Mouse (Mus musculus): ENCODE measurements around the gene Zfp418. TPM values are rescaled to one million over a fixed set of nuclear protein-coding genes. Genes with fewer than 3 reads are reported as not detected.
"Not testable (repeated sequence)": the region's sequence is repeated elsewhere in the genome, so short reads cannot be mapped to it uniquely, and the experiment has no call there.

The Zfp418 gene
- polyA plus RNA-seq, 1 experiment from 2014 or later, result 3.6 TPM

DNA sequence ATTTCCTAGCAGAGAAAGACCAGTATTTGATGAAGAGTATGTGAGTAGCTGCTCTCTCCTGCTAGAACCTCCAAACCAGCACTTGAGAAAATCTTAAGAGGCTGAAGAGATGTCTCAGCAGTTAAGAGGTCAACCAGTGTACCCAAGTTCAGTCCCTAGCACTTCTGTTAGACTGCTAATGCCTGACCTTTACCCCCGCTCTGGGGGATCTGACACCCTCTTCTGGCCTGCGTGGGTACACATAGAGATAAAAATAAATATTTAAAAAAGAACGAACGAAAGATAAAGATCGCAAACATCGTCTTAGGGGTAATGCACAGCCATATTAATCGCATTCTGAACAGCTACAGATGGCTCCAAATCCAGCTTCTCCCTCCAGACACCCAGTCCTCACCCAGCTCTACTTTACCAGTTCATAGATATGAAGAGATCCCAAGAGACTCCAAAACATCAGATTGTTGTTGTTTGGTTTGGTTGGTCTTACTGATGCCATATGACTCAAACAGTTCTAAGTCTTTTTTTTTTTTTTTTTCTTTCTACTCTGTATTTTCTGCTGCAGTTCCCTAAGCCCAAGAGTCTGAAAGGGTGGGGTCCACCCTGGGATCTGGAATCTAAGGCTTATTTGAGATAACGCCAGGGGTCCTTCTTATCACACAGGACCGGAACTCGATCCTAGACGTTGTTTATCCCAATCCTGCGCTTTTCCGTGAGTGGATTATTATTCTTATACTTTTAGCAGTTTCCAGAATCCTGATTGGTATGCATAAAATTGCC is 16.5 kb downstream of the Zfp418 start:
- WGBS, result 39% methylated on average over 13 of the region's 13 CpGs
- peak overlapping the region; percentile 48 for H3K4me3 ChIP-seq (ENCODE audit: low read depth, low read length)
- H3K36me3 ChIP-seq (ENCODE audit: control insufficient read depth, insufficient read depth, low read length), result peaks cover 4% of the 10 kb centered on the region; the same call in 1 of the 2 replicates

DNA sequence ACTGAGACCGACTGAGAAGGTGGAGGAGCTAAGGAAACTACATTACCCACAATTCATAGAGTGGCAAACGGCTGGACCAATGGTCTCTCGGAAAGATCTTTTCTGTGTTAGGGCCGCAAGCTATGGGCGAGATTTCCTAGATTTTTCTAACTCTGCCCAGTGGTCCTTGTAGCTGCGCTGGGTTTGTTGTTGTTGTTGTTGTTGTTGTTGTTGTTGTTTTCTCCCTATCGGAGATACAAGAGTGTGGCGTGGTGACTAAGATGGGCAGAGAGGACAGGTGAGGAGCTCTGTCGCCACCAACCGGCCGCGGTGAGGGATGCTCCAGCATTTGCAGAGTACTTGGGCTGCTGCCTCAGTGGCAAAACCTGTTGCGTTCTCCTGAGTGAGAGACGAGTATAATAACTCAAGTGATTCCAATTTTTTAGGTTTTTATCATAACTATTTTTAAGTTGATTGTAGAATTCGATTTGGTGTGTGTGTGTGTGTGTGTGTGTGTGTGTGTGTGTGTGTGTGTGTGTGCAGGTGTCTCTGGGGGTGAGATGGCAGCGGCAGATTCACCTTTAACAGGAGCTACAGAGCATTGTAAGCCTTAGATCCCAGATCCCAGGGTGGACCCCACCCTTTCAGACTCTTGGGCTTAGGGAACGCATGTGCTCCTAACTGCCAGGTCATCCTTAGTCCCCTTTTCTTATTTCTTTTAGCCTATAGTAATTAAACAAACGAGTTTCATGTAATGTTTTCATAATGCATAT is 17.2 kb downstream of the Zfp418 start:
- peak overlapping the region; percentile 31 for H3K4me2 ChIP-seq (ENCODE audit: low read depth, low read length)
- no peaks in the 10 kb centered on the region; the same call in 1 of the 2 replicates for H3K36me3 ChIP-seq (ENCODE audit: control insufficient read depth, insufficient read depth, low read length)
- WGBS, result 10% methylated on average over 18 of the region's 18 CpGs
- peak overlapping the region; percentile 8; the same call in 1 of the 2 replicates for H3K9ac ChIP-seq (replicated peaks; ENCODE audit: low read depth, low read length)
- H3K9me3 ChIP-seq (ENCODE audit: control insufficient read depth, low read length), result no peaks in the 10 kb centered on the region
- H3K27ac ChIP-seq (ENCODE audit: low read depth, low read length), result no peak overlapping the region
- peak overlapping the region; percentile 48 for H3K4me3 ChIP-seq (ENCODE audit: low read depth, low read length)
- H3K27me3 ChIP-seq (ENCODE audit: control insufficient read depth, insufficient read depth, low read length), result no peaks in the 10 kb centered on the region
- ATAC-seq (ENCODE audit: low read depth), result peak; percentile 97
- H3K4me1 ChIP-seq (ENCODE audit: control insufficient read depth, insufficient read depth, low read length), result no peaks in the 10 kb centered on the region

More for the DNA sequence above, 16.5 kb downstream of the Zfp418 start:
- Histone ChIP-seq H3K27me3 (ENCODE audit: control insufficient read depth, insufficient read depth, low read length) (no peaks in the 10 kb centered on the region), H3K4me1 (ENCODE audit: control insufficient read depth, insufficient read depth, low read length) (no peaks in the 10 kb centered on the region), H3K9ac (replicated peaks; ENCODE audit: low read depth, low read length) (peak overlapping the region; percentile 8; the same call in 1 of the 2 replicates), H3K4me2 (ENCODE audit: low read depth, low read length) (peak overlapping the region; percentile 31; the same call in 1 of the 2 replicates), H3K27ac (ENCODE audit: low read depth, low read length) (no peak overlapping the region), H3K9me3 (ENCODE audit: control insufficient read depth, low read length) (no peaks in the 10 kb centered on the region)
- ATAC-seq (ENCODE audit: low read depth), result peak; percentile 69

DNA sequence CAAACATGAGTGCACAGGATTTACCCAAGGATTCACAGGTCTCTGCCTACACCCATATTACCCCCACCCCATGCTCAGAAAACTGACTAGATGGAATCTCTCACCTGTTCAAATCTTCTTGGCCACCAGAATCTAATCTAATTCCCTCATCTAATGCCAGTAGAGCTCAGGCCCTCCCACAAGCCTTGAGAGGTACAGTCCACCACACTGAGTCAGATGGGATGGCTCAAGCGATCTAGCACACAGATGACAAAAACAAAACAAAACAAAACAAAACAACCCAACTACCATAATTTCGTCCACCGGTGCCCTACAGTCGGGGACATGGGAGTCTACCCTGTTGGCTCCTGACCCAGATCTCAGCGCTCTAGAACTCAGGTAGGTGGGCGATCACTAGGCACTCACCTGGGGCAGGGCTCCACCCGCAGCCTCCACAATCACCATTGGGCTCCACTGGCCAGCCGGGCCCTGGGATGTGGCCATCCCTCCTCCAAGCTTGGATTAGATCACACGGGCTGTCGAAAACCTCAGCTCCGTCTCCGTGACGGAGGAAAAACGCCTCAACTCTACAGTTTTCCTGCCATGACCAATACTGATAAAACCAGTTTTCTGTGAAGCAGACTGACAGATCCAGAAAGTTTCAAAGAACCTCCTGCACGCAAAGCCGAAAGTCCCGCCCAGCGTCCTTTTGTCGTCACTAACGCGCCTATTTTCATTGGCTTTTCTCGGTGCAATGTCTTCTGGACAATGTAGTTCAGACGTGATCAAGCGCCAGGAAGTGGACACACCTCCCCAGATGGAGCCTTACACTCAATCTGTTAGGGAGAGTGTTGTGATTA is 38.4 kb downstream of the Zfp418 start, which contains the start of gene Zfp772:
Zfp772 (minus strand) TSS at position 686 of the 839 bp plus-strand sequence.
- peak within 1 kb of the TSS; percentile 53 for H3K4me2 ChIP-seq (ENCODE audit: low read depth, low read length)
- not testable (repeated sequence) for H3K27me3 ChIP-seq (ENCODE audit: control insufficient read depth, insufficient read depth, low read length); H3K36me3 ChIP-seq (ENCODE audit: control insufficient read depth, insufficient read depth, low read length); H3K9me3 ChIP-seq (ENCODE audit: control insufficient read depth, low read length); H3K27ac ChIP-seq (ENCODE audit: low read depth, low read length); H3K4me1 ChIP-seq (ENCODE audit: control insufficient read depth, insufficient read depth, low read length); H3K9ac ChIP-seq (replicated peaks; ENCODE audit: low read depth, low read length)
- ATAC-seq (ENCODE audit: low read depth), result peak; percentile 41; the same call in 1 of the 2 replicates
- peak within 1 kb of the TSS; percentile 36 for H3K4me3 ChIP-seq (ENCODE audit: low read depth, low read length)
- under 1% methylated on average over 24 of the region's 24 CpGs for WGBS

Other genes starting within 250 kb of the Zfp418 start
- not detected in 2 replicates for gene Aurkc, start 176.0 kb upstream of the Zfp418 start, polyA plus RNA-seq (2014; fragmentation: Nextera tagmentation; extraction: Ambion mirVana)
- gene Zfp954, start 49.8 kb upstream of the Zfp418 start, polyA plus RNA-seq (2014; fragmentation: Nextera tagmentation; extraction: Ambion mirVana), result 22.7 and 23.8 TPM in 2 replicates
- gene Zfp773, start 34.6 kb upstream of the Zfp418 start, polyA plus RNA-seq (2014; fragmentation: Nextera tagmentation; extraction: Ambion mirVana), result 13.8 and 15.4 TPM in 2 replicates
- gene Zfp772, start 38.7 kb downstream of the Zfp418 start, polyA plus RNA-seq (2014; fragmentation: Nextera tagmentation; extraction: Ambion mirVana), result 10.1 and 11.1 TPM in 2 replicates
- gene Vmn2r29, start 76.0 kb downstream of the Zfp418 start, polyA plus RNA-seq (2014; fragmentation: Nextera tagmentation; extraction: Ambion mirVana), result 1.0 and 2.5 TPM in 2 replicates
- 9.7 and 16.2 TPM in 2 replicates for gene Gm45844, start 107.0 kb downstream of the Zfp418 start, polyA plus RNA-seq (2014; fragmentation: Nextera tagmentation; extraction: Ambion mirVana)
- 188 and 193 TPM in 2 replicates for gene Clcn4, start 129.5 kb downstream of the Zfp418 start, polyA plus RNA-seq (2014; fragmentation: Nextera tagmentation; extraction: Ambion mirVana)
- not detected in 2 replicates for gene Vmn2r30, start 166.3 kb downstream of the Zfp418 start, polyA plus RNA-seq (2014; fragmentation: Nextera tagmentation; extraction: Ambion mirVana)
- not detected in 2 replicates for gene Gm45783, start 203.2 kb downstream of the Zfp418 start, polyA plus RNA-seq (2014; fragmentation: Nextera tagmentation; extraction: Ambion mirVana)
- gene Vmn2r31, start 228.4 kb downstream of the Zfp418 start, polyA plus RNA-seq (2014; fragmentation: Nextera tagmentation; extraction: Ambion mirVana), result not detected in 2 replicates